Comparison of ENCODE assay signal across 8 mouse cellular contexts in the genomic region with DNA sequence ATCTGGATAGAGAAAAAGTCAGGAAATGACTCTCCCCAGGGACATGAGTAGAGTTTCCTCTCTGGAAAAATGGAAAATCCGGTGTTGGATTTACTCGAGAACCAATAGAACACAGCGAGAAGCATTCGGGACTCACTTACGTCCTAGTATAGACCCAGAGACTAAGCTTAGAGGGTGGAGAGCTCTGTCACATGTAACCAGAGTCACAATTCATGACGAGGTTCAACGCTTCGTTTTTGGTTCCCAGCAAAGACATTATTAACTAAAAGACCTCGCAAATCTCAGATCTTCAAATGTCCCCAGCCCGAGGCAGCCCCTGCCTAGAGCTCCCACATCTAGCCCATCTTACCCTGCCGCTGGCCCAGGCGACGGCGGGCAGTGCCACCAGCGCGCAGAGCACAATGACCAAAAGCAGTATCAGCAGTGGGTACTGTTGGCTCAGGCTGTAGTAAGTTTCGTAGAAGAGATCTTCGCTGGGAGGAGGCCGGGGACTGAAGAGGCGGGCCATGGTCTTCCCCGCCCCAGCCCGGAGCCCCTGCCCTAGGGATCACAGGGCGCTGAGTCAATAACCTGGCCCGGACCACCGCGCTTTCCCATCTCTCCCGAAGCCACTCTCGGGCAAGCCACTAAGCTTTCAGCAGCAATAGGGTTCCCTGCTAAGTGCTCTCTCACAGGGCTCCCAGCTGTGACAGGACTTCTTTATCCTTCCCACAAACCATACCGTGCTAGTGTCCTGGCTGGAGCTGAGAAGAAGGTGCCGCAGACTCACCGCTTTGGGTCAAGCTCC. TPM values are rescaled to one million over a fixed set of nuclear protein-coding genes. Genes with fewer than 3 reads are reported as not detected.
DNase-seq lines count a peak whose midpoint lies in the region; ATAC-seq lines count a peak whose summit lies in the region.

No protein-coding gene starts in this region.

- peak overlapping the region; percentile 99 for H3K27ac ChIP-seq in brown adipose tissue, adult 24 weeks (replicated peaks; ENCODE audit: low read depth, low read length)
- peak overlapping the region; percentile 89 for H3K27ac ChIP-seq in kidney, embryonic 15.5 days

- peaks cover 2% of the 10 kb centered on the region for H3K4me1 ChIP-seq in brown adipose tissue, adult 24 weeks (ENCODE audit: control insufficient read depth, insufficient read depth, insufficient read length, low read length)
- peaks cover 50% of the 10 kb centered on the region for H3K4me1 ChIP-seq in kidney, embryonic 15.5 days

- no peaks in the 10 kb centered on the region for H3K9me3 ChIP-seq in kidney, embryonic 15.5 days (replicated peaks)

- peak; percentile 2 to 3 for DNase-seq in adrenal gland, postnatal 4 days (ENCODE audit: low spot score in 2 of 2)
- DNase-seq in adrenal gland, postnatal 36 days, result no peak
- peak; percentile 85 to 89 for DNase-seq in heart, adult 9 months (ENCODE audit: low spot score in 2 of 2)
- DNase-seq in lung, postnatal 36 days, result peak; percentile 70
- peak; percentile 5 for DNase-seq in testis, postnatal 14 days (ENCODE audit: low spot score)
- no peak for DNase-seq in cerebellum, adult 8-10 months

- peaks cover 45% of the 10 kb centered on the region for H3K27me3 ChIP-seq in kidney, embryonic 15.5 days

- peak overlapping the region; percentile 83 for H3K4me2 ChIP-seq in kidney, embryonic 15.5 days

- H3K4me3 ChIP-seq in brown adipose tissue, adult 24 weeks (ENCODE audit: insufficient read depth, low read depth, low read length), result peak overlapping the region; percentile 93
- H3K4me3 ChIP-seq in kidney, embryonic 15.5 days (replicated peaks), result peak overlapping the region; percentile 51

- 2% methylated on average over 31 of the region's 31 CpGs for WGBS in kidney, embryonic 15.5 days

- peak overlapping the region; percentile 50 for H3K9ac ChIP-seq in kidney, embryonic 15.5 days

- H3K36me3 ChIP-seq in kidney, embryonic 15.5 days, result no peaks in the 10 kb centered on the region

- ATAC-seq in kidney, embryonic 15.5 days (replicated peaks; ENCODE audit: low FRiP score), result peak; percentile 50

RNA-seq across cellular contexts. Expression of gene Adcy4, which starts 0.5 kb away (rescaled TPM):
- 10 to 100 TPM; 10.4 to 10.9 TPM for total RNA-seq in adrenal gland, postnatal 4 days (2021)
- 10 to 100 TPM in 1 of 2 experiments, 1 to 10 TPM in 1; 6.7 to 13.8 TPM for total RNA-seq in adrenal gland, postnatal 36 days (2021)
- polyA plus RNA-seq in brown adipose tissue, adult 24 weeks (2012; ENCODE audit: insufficient read depth, insufficient read length, missing spikeins), result 4.1 and 6.3 TPM in 2 replicates
- 13.9 and 15.8 TPM in 2 replicates for polyA plus RNA-seq in kidney, embryonic 15.5 days (2015; fragmentation: Nextera tagmentation; extraction: Ambion mirVana)

RNA-seq across cellular contexts. Expression of gene Ripk3, which starts 5.3 kb away (rescaled TPM):
- total RNA-seq in adrenal gland, postnatal 4 days (2021), result 10 to 100 TPM in 1 of 2 experiments, 1 to 10 TPM in 1; 8.4 to 12.2 TPM
- total RNA-seq in adrenal gland, postnatal 36 days (2021), result 1 to 10 TPM; 4.5 to 5.3 TPM
- 3.7 and 5.0 TPM in 2 replicates for polyA plus RNA-seq in brown adipose tissue, adult 24 weeks (2012; ENCODE audit: insufficient read depth, insufficient read length, missing spikeins)
- polyA plus RNA-seq in kidney, embryonic 15.5 days (2015; fragmentation: Nextera tagmentation; extraction: Ambion mirVana), result 38.1 and 40.4 TPM in 2 replicates

RNA-seq across cellular contexts. Expression of gene Ltb4r1, which starts 17.6 kb away (rescaled TPM):
- total RNA-seq in adrenal gland, postnatal 4 days (2021), result 1 to 10 TPM; 1.3 to 2.9 TPM
- under 1 TPM; 0.66 to 0.79 TPM for total RNA-seq in adrenal gland, postnatal 36 days (2021)
- polyA plus RNA-seq in brown adipose tissue, adult 24 weeks (2012; ENCODE audit: insufficient read depth, insufficient read length, missing spikeins), result not detected in 2 replicates
- polyA plus RNA-seq in kidney, embryonic 15.5 days (2015; fragmentation: Nextera tagmentation; extraction: Ambion mirVana), result 0.69 and 0.73 TPM in 2 replicates

RNA-seq across cellular contexts. Expression of gene Ltb4r2, which starts 22.1 kb away (rescaled TPM):
- total RNA-seq in adrenal gland, postnatal 4 days (2021), result under 1 TPM; 0.17 to 0.34 TPM
- not detected for total RNA-seq in adrenal gland, postnatal 36 days (2021)
- polyA plus RNA-seq in brown adipose tissue, adult 24 weeks (2012; ENCODE audit: insufficient read depth, insufficient read length, missing spikeins), result not detected in 2 replicates
- 0.25 and 0.35 TPM in 2 replicates for polyA plus RNA-seq in kidney, embryonic 15.5 days (2015; fragmentation: Nextera tagmentation; extraction: Ambion mirVana)

RNA-seq across cellular contexts. Expression of gene Cideb, which starts 25.1 kb away (rescaled TPM):
- 10 to 100 TPM in 1 of 2 experiments, 1 to 10 TPM in 1; 4.6 to 12.0 TPM for total RNA-seq in adrenal gland, postnatal 4 days (2021)
- total RNA-seq in adrenal gland, postnatal 36 days (2021), result 1 to 10 TPM in 1 of 2 experiments, under 1 TPM in 1; 0.93 to 1.3 TPM
- 16.3 and 27.9 TPM in 2 replicates for polyA plus RNA-seq in brown adipose tissue, adult 24 weeks (2012; ENCODE audit: insufficient read depth, insufficient read length, missing spikeins)
- 10.0 and 11.2 TPM in 2 replicates for polyA plus RNA-seq in kidney, embryonic 15.5 days (2015; fragmentation: Nextera tagmentation; extraction: Ambion mirVana)

Comparison
In these comparisons a context has a peak if more than half of its experiments do, and no peak if none do; other contexts are left out.
1. DNase-seq: peak in adrenal gland, postnatal 4 days (2 of 2), heart, adult 9 months (2 of 2), lung, postnatal 36 days (single experiment) and testis, postnatal 14 days (single experiment); none in adrenal gland, postnatal 36 days (0 of 2) and cerebellum, adult 8-10 months (single experiment).